Mouse (Mus musculus) kidney, adult 2 months (tissue): ENCODE results near the gene Ppara. TPM values are rescaled to one million over a fixed set of nuclear protein-coding genes. Genes with fewer than 3 reads are reported as not detected.
"Not testable (repeated sequence)": the region's sequence is repeated elsewhere in the genome, so short reads cannot be mapped to it uniquely, and the experiment has no call there.

ENCODE experiments used
- DNase-seq: peaks from one replicate; pipeline ENCODE4 v3.0.0; 2021
- H3K27ac ChIP-seq: fragments of 200-500 bp; 2 replicates; pipeline ENCODE4 v1.5.1; 2012; ENCODE audit warnings: low read depth, low read length, control low read depth, inconsistent platforms; ENCODE audit not compliant: insufficient read depth
- H3K27me3 ChIP-seq: fragments of 200-500 bp; replicated peaks from 2 replicates; pipeline ENCODE4 v1.6.1; 2012; ENCODE audit warnings: mild to moderate bottlenecking, moderate library complexity, low read length, inconsistent platforms; ENCODE audit not compliant: control insufficient read depth, insufficient read depth
- H3K36me3 ChIP-seq: fragments of 200-500 bp; 2 replicates; pipeline ENCODE4 v1.6.1; 2012; ENCODE audit warnings: mild to moderate bottlenecking, moderate library complexity, low read length, inconsistent platforms; ENCODE audit not compliant: control insufficient read depth, insufficient read depth
- H3K4me1 ChIP-seq: fragments of 200-500 bp; 2 replicates; pipeline ENCODE4 v1.6.1; 2011; ENCODE audit warnings: low read length; ENCODE audit not compliant: control insufficient read depth, insufficient read depth
- H3K4me3 ChIP-seq: fragments of 200-500 bp; 2 replicates; pipeline ENCODE4 v1.5.1; 2011; ENCODE audit warnings: mild to moderate bottlenecking, low read depth, low read length, control low read depth; ENCODE audit not compliant: insufficient read depth
- CTCF ChIP-seq: fragments of 200-500 bp; conservative IDR thresholded peaks from 2 replicates; pipeline ENCODE4 v1.5.1; 2011; ENCODE audit warnings: low read depth, mild to moderate bottlenecking, control low read depth, low read length, moderate library complexity, mixed read lengths; ENCODE audit not compliant: insufficient read depth, insufficient read length
- POLR2A ChIP-seq: fragments of 200-500 bp; IDR thresholded peaks from one replicate; pipeline ENCODE4 v1.6.1; 2011; ENCODE audit warnings: low read depth, low read length, control low read depth
- WGBS: fragments of 180-500 bp; shearing (Covaris S2); methylation state at CpG from one replicate; pipeline ENCODE4 v1.1.7; 2018; 5-methylcytosine and 5-hydroxymethylcytosine counted together
- polyA plus RNA-seq: library from polyadenylated mRNA; depleted of rRNA; stranded (reverse); fragments of >200 nt; gene quantifications from 2 replicates; pipeline ENCODE4 v1.2.3, GENCODE M21; 2012

The Ppara gene
- polyA plus RNA-seq, 1 experiment, result 31.3 TPM

- H3K4me1 ChIP-seq, result peaks cover 31% of the 10 kb centered on the region
- DNase-seq, result peak; percentile 72
- H3K27ac ChIP-seq, result peak overlapping the region; percentile 98
- H3K27me3 ChIP-seq, result no peaks in the 10 kb centered on the region
- TF ChIP-seq CTCF (peak; percentile 36), POLR2A (no peak)
- WGBS, result 30% methylated on average over 11 of the region's 11 CpGs
- H3K36me3 ChIP-seq, result no peaks in the 10 kb centered on the region
- H3K4me3 ChIP-seq, result peak overlapping the region; percentile 19; the same call in 1 of the 2 replicates
Observed at GRCm38 (mm10) chr15:85772146-85772740, 37.5 kb downstream of the Ppara start.

GRCm38 (mm10) chr15:85774419-85774818, 39.6 kb downstream of the Ppara start:
- no peak overlapping the region for H3K4me3 ChIP-seq
- TF ChIP-seq POLR2A, result no peak
- no peak for TF ChIP-seq CTCF
- H3K27me3 ChIP-seq, result no peaks in the 10 kb centered on the region
- H3K27ac ChIP-seq, result peak overlapping the region; percentile 24; the same call in 1 of the 2 replicates
- WGBS, result 70% methylated on average over 9 of the region's 9 CpGs
- H3K4me1 ChIP-seq, result peaks cover 37% of the 10 kb centered on the region
- no peaks in the 10 kb centered on the region for H3K36me3 ChIP-seq
- DNase-seq, result peak; percentile 33

- H3K36me3 ChIP-seq, result no peaks in the 10 kb centered on the region
- no peaks in the 10 kb centered on the region for H3K27me3 ChIP-seq
- H3K4me3 ChIP-seq, result no peak overlapping the region
- 85% methylated on average over 7 of the region's 7 CpGs for WGBS
- no peak overlapping the region for H3K27ac ChIP-seq
- DNase-seq, result no peak
- H3K4me1 ChIP-seq, result peaks cover 37% of the 10 kb centered on the region
- TF ChIP-seq CTCF (no peak), POLR2A (no peak)
Observed at GRCm38 (mm10) chr15:85775001-85775400, 40.2 kb downstream of the Ppara start.

GRCm38 (mm10) chr15:85776241-85776640, 41.5 kb downstream of the Ppara start:
- DNase-seq, result peak; percentile 25
- no peak overlapping the region for H3K27ac ChIP-seq
- H3K4me3 ChIP-seq, result no peak overlapping the region
- TF ChIP-seq CTCF (no peak), POLR2A (no peak)
- 67% methylated on average over 2 of the region's 2 CpGs for WGBS
- H3K27me3 ChIP-seq, result no peaks in the 10 kb centered on the region
- H3K4me1 ChIP-seq, result peaks cover 31% of the 10 kb centered on the region
- no peaks in the 10 kb centered on the region for H3K36me3 ChIP-seq

- no peaks in the 10 kb centered on the region for H3K36me3 ChIP-seq
- H3K4me1 ChIP-seq, result peaks cover 25% of the 10 kb centered on the region
- no peak overlapping the region for H3K4me3 ChIP-seq
- DNase-seq, result peak; percentile 92
- 59% methylated on average over 5 of the region's 5 CpGs for WGBS
- H3K27ac ChIP-seq, result peak overlapping the region; percentile 0; the same call in 1 of the 2 replicates
- no peaks in the 10 kb centered on the region for H3K27me3 ChIP-seq
- no peak for TF ChIP-seq POLR2A
- TF ChIP-seq CTCF, result no peak
Observed at GRCm38 (mm10) chr15:85776771-85777170, 42.0 kb downstream of the Ppara start.

GRCm38 (mm10) chr15:85778891-85779290, 44.1 kb downstream of the Ppara start:
- 66% methylated on average over 6 of the region's 6 CpGs for WGBS
- peak; percentile 58 for DNase-seq

GRCm38 (mm10) chr15:85783146-85783545, 48.4 kb downstream of the Ppara start:
- WGBS, result 75% methylated on average over 4 of the region's 4 CpGs
- TF ChIP-seq CTCF (peak; percentile 32), POLR2A (no peak)
- no peak overlapping the region for H3K27ac ChIP-seq
- no peaks in the 10 kb centered on the region; the same call in 1 of the 2 replicates for H3K36me3 ChIP-seq
- DNase-seq, result no peak
- no peaks in the 10 kb centered on the region for H3K27me3 ChIP-seq
- no peak overlapping the region for H3K4me3 ChIP-seq
- peaks cover under 1% of the 10 kb centered on the region; the same call in 1 of the 2 replicates for H3K4me1 ChIP-seq

More at GRCm38 (mm10) chr15:85778891-85779290, 44.1 kb downstream of the Ppara start:
- not testable (repeated sequence) for H3K27me3 ChIP-seq, H3K27ac ChIP-seq, H3K4me3 ChIP-seq, H3K36me3 ChIP-seq
- peaks cover 17% of the 10 kb centered on the region; the same call in 1 of the 2 replicates for H3K4me1 ChIP-seq

- 80% methylated on average over 3 of the region's 3 CpGs for WGBS
- Histone ChIP-seq H3K4me3 (no peak overlapping the region), H3K4me1 (no peaks in the 10 kb centered on the region), H3K36me3 (no peaks in the 10 kb centered on the region; the same call in 1 of the 2 replicates), H3K27ac (no peak overlapping the region), H3K27me3 (no peaks in the 10 kb centered on the region)
- DNase-seq, result no peak
- TF ChIP-seq CTCF, result no peak
- no peak for TF ChIP-seq POLR2A
Observed at GRCm38 (mm10) chr15:85784341-85784740, 49.6 kb downstream of the Ppara start.
